Mouse (Mus musculus) kidney, adult 9 months (tissue): ENCODE measurements around the gene Gm11020.

Experiments used
- DNase-seq: peaks from one replicate; pipeline ENCODE4 v3.0.0; 2022

Gene Gm11020

GRCm38 (mm10) chr8:104342426-104342825 lies 21.1 kb downstream of the Gm11020 start:
- no peak for DNase-seq

- peak; percentile 89 for DNase-seq
These were observed 22.6 kb downstream of the Gm11020 start for GRCm38 (mm10) chr8:104343957-104344356.

- no peak for DNase-seq
These were observed 23.3 kb downstream of the Gm11020 start for GRCm38 (mm10) chr8:104344622-104345021.

GRCm38 (mm10) chr8:104346706-104347105 lies 25.3 kb downstream of the Gm11020 start:
- no peak for DNase-seq

- DNase-seq, result no peak
These were observed 27.6 kb downstream of the Gm11020 start for GRCm38 (mm10) chr8:104348971-104349370.

GRCm38 (mm10) chr8:104350047-104350446 lies 28.7 kb downstream of the Gm11020 start:
- DNase-seq, result no peak

- DNase-seq, result no peak
These were observed 31.8 kb downstream of the Gm11020 start for GRCm38 (mm10) chr8:104353186-104353585.

GRCm38 (mm10) chr8:104354504-104354903 lies 33.1 kb downstream of the Gm11020 start:
- DNase-seq, result no peak

- no peak for DNase-seq
These were observed 37.3 kb downstream of the Gm11020 start for GRCm38 (mm10) chr8:104358637-104359036.

GRCm38 (mm10) chr8:104359778-104360456 lies 38.5 kb downstream of the Gm11020 start:
- no peak for DNase-seq

GRCm38 (mm10) chr8:104365695-104366094 lies 44.3 kb downstream of the Gm11020 start:
- peak; percentile 56 for DNase-seq

GRCm38 (mm10) chr8:104367398-104367797 lies 46.0 kb downstream of the Gm11020 start:
- no peak for DNase-seq

GRCm38 (mm10) chr8:104369591-104369990 lies 48.2 kb downstream of the Gm11020 start:
- DNase-seq, result no peak

GRCm38 (mm10) chr8:104370071-104370470 lies 48.7 kb downstream of the Gm11020 start:
- peak; percentile 58 for DNase-seq

- no peak for DNase-seq
These were observed 49.8 kb downstream of the Gm11020 start for GRCm38 (mm10) chr8:104371121-104371520.
